Mouse (Mus musculus): ENCODE results near the gene Ezr.

- no peak for TF ChIP-seq CTCF (IDR thresholded peaks at IDR 0.05; ENCODE audit: low read depth)
- TF ChIP-seq EP300 (optimal IDR thresholded peaks at IDR 0.05), result no peak
Observed at GRCm38 (mm10) chr17:6755176-6755575, 27.4 kb downstream of the Ezr start.

Measured in stomach, postnatal 0 days (tissue).